In the genomic region with DNA sequence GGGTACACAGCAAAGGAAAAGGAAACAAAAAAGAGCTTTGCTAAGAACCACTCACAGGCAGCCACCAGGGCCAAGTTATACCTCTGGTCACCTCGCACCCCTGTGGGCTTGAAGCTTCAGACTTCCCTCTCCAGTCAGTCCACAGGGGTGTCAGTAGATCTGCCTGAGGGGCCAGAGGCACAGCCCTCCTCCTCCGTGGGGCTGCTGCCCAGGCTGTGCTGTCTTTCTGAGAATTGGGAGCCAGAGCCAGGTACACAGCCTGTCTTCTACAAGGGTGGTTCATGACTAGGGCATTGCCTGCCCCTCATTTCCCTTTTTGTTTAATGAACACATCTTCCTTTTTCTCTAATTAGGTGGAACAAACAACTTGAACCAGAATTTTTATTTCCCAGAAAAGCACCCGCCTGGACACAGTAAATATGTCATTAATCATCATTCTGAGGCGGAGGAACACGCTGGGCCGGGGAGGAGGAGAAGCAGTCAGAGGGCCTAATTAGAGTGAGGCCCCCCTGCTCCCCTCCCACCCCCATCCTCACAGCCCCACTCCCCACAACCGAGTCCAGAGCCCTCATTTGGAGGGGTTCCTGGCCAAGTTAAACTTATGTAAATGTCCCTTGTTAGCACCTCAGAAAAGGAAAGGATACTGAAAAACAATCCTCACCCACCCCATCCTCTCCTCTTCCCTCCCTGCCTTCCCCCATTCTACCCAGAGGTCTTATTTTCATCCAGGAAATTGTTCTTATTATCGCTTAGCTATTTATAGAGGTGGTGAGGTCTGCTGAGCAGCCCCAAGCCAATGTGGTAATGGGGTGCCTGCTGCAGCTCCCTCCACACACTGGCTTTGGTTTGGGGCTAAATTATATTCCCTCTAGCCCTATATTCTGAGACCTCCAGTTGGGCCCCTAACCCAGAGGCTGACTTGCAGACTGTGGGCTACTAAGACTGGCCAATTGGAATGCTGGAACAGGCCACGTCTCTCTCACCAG, we compare ENCODE assay signal across 15 mouse cellular contexts.
DNase-seq lines count a peak whose midpoint lies in the region; ATAC-seq and TF ChIP-seq lines count a peak whose summit lies in the region.
"Had no signal": no experiment of that assay in that cellular context is flagged by ENCODE, and none has a peak within 500 bp of the region (broad histone marks: within the 10 kb centered on the region; RNA-seq: fewer than 3 reads in every experiment).

No protein-coding gene starts in this region.

- no peak for TF ChIP-seq CTCF in layer of hippocampus, adult 2 months (conservative IDR thresholded peaks at IDR 0.05)
- no peak for TF ChIP-seq CTCF in olfactory bulb, adult 2 months (IDR thresholded peaks at IDR 0.05; ENCODE audit: insufficient read depth, low read depth, low read length)

- peak; percentile 79 for ATAC-seq in heart, embryonic 16.5 days (replicated peaks; ENCODE audit: extremely low read depth, insufficient read depth, low FRiP score)
- no peak for ATAC-seq in CD4-positive, CD25-positive, alpha-beta regulatory T cell, adult 4 months
- ATAC-seq: intestine, embryonic 15.5 days; midbrain, embryonic 13.5 days had no signal

- no peak overlapping the region for H3K4me3 ChIP-seq in layer of hippocampus, adult 2 months
- no peak overlapping the region for H3K4me3 ChIP-seq in heart, embryonic 16.5 days (ENCODE audit: low read length)
- H3K4me3 ChIP-seq in olfactory bulb, adult 2 months (ENCODE audit: insufficient read depth, low read depth, low read length): no peak overlapping the region
- H3K4me3 ChIP-seq: intestine, embryonic 15.5 days; midbrain, embryonic 13.5 days had no signal

- H3K27me3 ChIP-seq in heart, embryonic 16.5 days (ENCODE audit: control insufficient read depth, insufficient read depth, low read length): no peaks in the 10 kb centered on the region
- H3K27me3 ChIP-seq: midbrain, embryonic 13.5 days had no signal

- no peaks in the 10 kb centered on the region for H3K36me3 ChIP-seq in heart, embryonic 16.5 days (ENCODE audit: control insufficient read depth, insufficient read depth)
- H3K36me3 ChIP-seq: intestine, embryonic 15.5 days; midbrain, embryonic 13.5 days had no signal

- H3K4me1 ChIP-seq in heart, embryonic 16.5 days (ENCODE audit: control insufficient read depth, insufficient read depth, low read length): peaks cover 32% of the 10 kb centered on the region
- peaks cover 30% of the 10 kb centered on the region for H3K4me1 ChIP-seq in olfactory bulb, adult 2 months (ENCODE audit: control insufficient read depth, insufficient read depth, low read length)

- H3K9me3 ChIP-seq in heart, embryonic 16.5 days (replicated peaks; ENCODE audit: control insufficient read depth, low read length): no peaks in the 10 kb centered on the region; the same call in 1 of the 2 replicates
- H3K9me3 ChIP-seq: intestine, embryonic 15.5 days had no signal

- H3K27ac ChIP-seq in layer of hippocampus, adult 2 months: peak overlapping the region; percentile 85
- H3K27ac ChIP-seq in heart, embryonic 16.5 days (ENCODE audit: low read length): peak overlapping the region; percentile 89
- H3K27ac ChIP-seq in olfactory bulb, adult 2 months (ENCODE audit: insufficient read depth, low read depth, low read length): peak overlapping the region; percentile 71
- H3K27ac ChIP-seq: intestine, embryonic 15.5 days; midbrain, embryonic 13.5 days had no signal

- WGBS in heart, embryonic 16.5 days: 37% methylated on average over 9 of the region's 9 CpGs
- 45% methylated on average over 9 of the region's 9 CpGs for WGBS in olfactory bulb, adult 2 months

- no peak for TF ChIP-seq POLR2A in olfactory bulb, adult 2 months (IDR thresholded peaks at IDR 0.05; ENCODE audit: insufficient read depth, low read depth, low read length)

- no peak for DNase-seq in layer of hippocampus, adult 2 months (ENCODE audit: low spot score in 2 of 2)
- DNase-seq in layer of hippocampus, postnatal 14 days (ENCODE audit: low spot score in 2 of 2): no peak
- peak; percentile 23 for DNase-seq in heart, adult 8-10 months (ENCODE audit: low spot score)
- DNase-seq in right cerebral cortex, postnatal 10 days (ENCODE audit: low spot score in 2 of 2): no peak
- DNase-seq: adrenal gland, adult 2 months; cerebellum, adult 9-10 months; gastrocnemius, postnatal 10 days; kidney, postnatal 14 days; right cerebral cortex, postnatal 14 days; thymus, postnatal 25 days had no signal

- H3K9ac ChIP-seq in heart, embryonic 16.5 days (ENCODE audit: low read length): peak overlapping the region; percentile 28; the same call in 1 of the 2 replicates
- H3K9ac ChIP-seq: intestine, embryonic 15.5 days; midbrain, embryonic 13.5 days had no signal

- H3K4me2 ChIP-seq in heart, embryonic 16.5 days (ENCODE audit: low read depth, low read length): 0 out of 2 replicates have a peak overlapping the region, but pooled peaks have one; percentile 7
- H3K4me2 ChIP-seq: intestine, embryonic 15.5 days; midbrain, embryonic 13.5 days had no signal
